Mouse (Mus musculus): ENCODE measurements at regions not wholly inside any gene's neighbourhood (a gene's known extent, or its start where the extent isn't known, plus 50 kb on each side); places are given as distances from the start of the nearest gene placed in this dataset.

- H3K4me3 ChIP-seq (ENCODE audit: insufficient read depth, low read depth, low read length): no peak overlapping the region
- H3K4me1 ChIP-seq (ENCODE audit: control insufficient read depth, insufficient read depth, low read length): no peaks in the 10 kb centered on the region
- TF ChIP-seq POLR2A (IDR thresholded peaks at IDR 0.05; ENCODE audit: low read depth, low read length): no peak
- no peak for TF ChIP-seq CTCF (conservative IDR thresholded peaks at IDR 0.05; ENCODE audit: insufficient read depth, insufficient read length, low read depth, low read length)
- no peak overlapping the region for H3K27ac ChIP-seq (ENCODE audit: insufficient read depth, low read depth, low read length)
- WGBS: 79% methylated on average over 8 of the region's 8 CpGs
- H3K27me3 ChIP-seq (replicated peaks; ENCODE audit: control insufficient read depth, insufficient read depth, low read length): no peaks in the 10 kb centered on the region
- no peak for DNase-seq
- no peaks in the 10 kb centered on the region for H3K36me3 ChIP-seq (ENCODE audit: control insufficient read depth, insufficient read depth, low read length)
These were observed 179.7 kb upstream of the Chrm3 start for GRCm38 (mm10) chr13:10540197-10540940.

GRCm38 (mm10) chr13:10538927-10539326 lies 178.3 kb upstream of the Chrm3 start:
- TF ChIP-seq POLR2A (IDR thresholded peaks at IDR 0.05; ENCODE audit: low read depth, low read length) (no peak), CTCF (conservative IDR thresholded peaks at IDR 0.05; ENCODE audit: insufficient read depth, insufficient read length, low read depth, low read length) (peak; percentile 46)
- DNase-seq: peak; percentile 14
- no peak overlapping the region for H3K27ac ChIP-seq (ENCODE audit: insufficient read depth, low read depth, low read length)
- no peaks in the 10 kb centered on the region for H3K36me3 ChIP-seq (ENCODE audit: control insufficient read depth, insufficient read depth, low read length)
- H3K27me3 ChIP-seq (replicated peaks; ENCODE audit: control insufficient read depth, insufficient read depth, low read length): no peaks in the 10 kb centered on the region
- 80% methylated on average over 4 of the region's 4 CpGs for WGBS
- H3K4me1 ChIP-seq (ENCODE audit: control insufficient read depth, insufficient read depth, low read length): no peaks in the 10 kb centered on the region
- no peak overlapping the region for H3K4me3 ChIP-seq (ENCODE audit: insufficient read depth, low read depth, low read length)

DNA sequence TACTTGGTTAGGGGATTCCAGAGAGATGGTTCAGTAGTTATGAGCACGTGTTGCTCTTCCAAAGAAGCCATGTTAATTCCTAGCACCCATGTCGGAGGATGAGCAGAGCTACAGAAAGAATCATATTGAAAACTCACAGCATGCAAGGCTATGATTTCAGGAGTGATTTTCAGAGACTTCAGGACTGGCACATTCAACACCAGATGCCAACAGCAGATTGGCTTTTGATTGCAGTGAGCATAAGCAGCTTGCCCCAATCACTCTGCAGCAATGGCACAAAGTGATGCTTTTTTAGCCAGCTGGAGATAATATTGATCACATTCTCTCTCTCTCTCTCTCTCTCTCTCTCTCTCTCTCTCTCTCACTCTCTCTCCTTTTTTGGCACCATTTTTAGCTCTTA lies 166.6 kb upstream of the Chrm3 start:
- Histone ChIP-seq H3K36me3 (ENCODE audit: control insufficient read depth, insufficient read depth, low read length) (no peaks in the 10 kb centered on the region), H3K27ac (ENCODE audit: insufficient read depth, low read depth, low read length) (no peak overlapping the region), H3K4me1 (ENCODE audit: control insufficient read depth, insufficient read depth, low read length) (no peaks in the 10 kb centered on the region), H3K4me3 (ENCODE audit: insufficient read depth, low read depth, low read length) (no peak overlapping the region), H3K27me3 (replicated peaks; ENCODE audit: control insufficient read depth, insufficient read depth, low read length) (no peaks in the 10 kb centered on the region)
- TF ChIP-seq POLR2A (IDR thresholded peaks at IDR 0.05; ENCODE audit: low read depth, low read length) (no peak), CTCF (conservative IDR thresholded peaks at IDR 0.05; ENCODE audit: insufficient read depth, insufficient read length, low read depth, low read length) (no peak)
- WGBS: 85% methylated on average over 2 of the region's 2 CpGs
- no peak for DNase-seq

DNA sequence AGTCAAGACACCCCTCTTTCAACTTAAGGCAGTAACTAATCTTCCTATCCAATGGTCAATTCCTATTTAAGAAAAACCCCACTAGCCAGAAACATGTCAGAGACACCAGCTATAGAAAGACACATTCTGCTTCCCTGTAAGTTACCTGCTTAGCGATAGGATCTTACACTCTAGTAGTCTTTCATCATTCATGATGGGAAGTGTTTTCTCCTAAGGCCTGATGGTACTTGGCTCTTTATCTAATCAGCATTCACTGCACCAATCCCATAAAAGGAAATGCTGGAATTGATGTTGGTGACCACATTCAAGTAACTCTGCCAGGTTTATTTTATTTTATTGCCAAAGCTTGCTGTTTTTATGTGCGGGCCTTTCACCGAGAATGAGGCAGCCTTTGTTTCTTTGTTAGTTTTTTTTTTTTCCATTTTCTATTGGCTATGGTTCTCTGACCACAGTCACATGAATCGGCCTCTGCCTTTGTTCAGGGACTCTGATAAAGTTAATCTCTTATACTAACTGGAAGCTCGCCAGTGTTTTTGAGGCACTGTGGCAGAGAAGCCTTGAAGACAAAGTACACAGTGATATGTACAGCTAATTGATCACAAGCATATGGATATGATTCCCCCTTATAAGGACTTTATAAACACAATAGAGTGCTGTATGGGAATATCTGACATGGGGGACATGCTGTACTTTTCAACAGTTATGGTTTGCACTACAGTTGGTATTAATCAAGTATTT lies 166.0 kb upstream of the Chrm3 start:
- Histone ChIP-seq H3K27me3 (replicated peaks; ENCODE audit: control insufficient read depth, insufficient read depth, low read length) (no peaks in the 10 kb centered on the region), H3K27ac (ENCODE audit: insufficient read depth, low read depth, low read length) (no peak overlapping the region), H3K36me3 (ENCODE audit: control insufficient read depth, insufficient read depth, low read length) (no peaks in the 10 kb centered on the region), H3K4me1 (ENCODE audit: control insufficient read depth, insufficient read depth, low read length) (no peaks in the 10 kb centered on the region), H3K4me3 (ENCODE audit: insufficient read depth, low read depth, low read length) (no peak overlapping the region)
- TF ChIP-seq CTCF (conservative IDR thresholded peaks at IDR 0.05; ENCODE audit: insufficient read depth, insufficient read length, low read depth, low read length): no peak
- TF ChIP-seq POLR2A (IDR thresholded peaks at IDR 0.05; ENCODE audit: low read depth, low read length): no peak
- WGBS: 66% methylated on average over 5 of the region's 5 CpGs
- no peak for DNase-seq

- H3K4me1 ChIP-seq (ENCODE audit: control insufficient read depth, insufficient read depth, low read length): no peaks in the 10 kb centered on the region
- 26% methylated on average over 7 of the region's 7 CpGs for WGBS
- no peak for TF ChIP-seq CTCF (conservative IDR thresholded peaks at IDR 0.05; ENCODE audit: insufficient read depth, insufficient read length, low read depth, low read length)
- no peak for TF ChIP-seq POLR2A (IDR thresholded peaks at IDR 0.05; ENCODE audit: low read depth, low read length)
These were observed 143.6 kb upstream of the Chrm3 start for GRCm38 (mm10) chr13:10504211-10504610.

GRCm38 (mm10) chr13:10455323-10455722 lies 94.7 kb upstream of the Chrm3 start:
- TF ChIP-seq POLR2A (IDR thresholded peaks at IDR 0.05; ENCODE audit: low read depth, low read length) (no peak), CTCF (conservative IDR thresholded peaks at IDR 0.05; ENCODE audit: insufficient read depth, insufficient read length, low read depth, low read length) (0 out of 2 replicates have a peak, but pooled peaks have one; percentile 7)
- no peaks in the 10 kb centered on the region for H3K4me1 ChIP-seq (ENCODE audit: control insufficient read depth, insufficient read depth, low read length)
- no peaks in the 10 kb centered on the region for H3K36me3 ChIP-seq (ENCODE audit: control insufficient read depth, insufficient read depth, low read length)
- H3K4me3 ChIP-seq (ENCODE audit: insufficient read depth, low read depth, low read length): no peak overlapping the region
- DNase-seq: no peak
- H3K27ac ChIP-seq (ENCODE audit: insufficient read depth, low read depth, low read length): no peak overlapping the region
- no peaks in the 10 kb centered on the region for H3K27me3 ChIP-seq (replicated peaks; ENCODE audit: control insufficient read depth, insufficient read depth, low read length)
- 93% methylated on average over 6 of the region's 6 CpGs for WGBS

More at GRCm38 (mm10) chr13:10504211-10504610, 143.6 kb upstream of the Chrm3 start:
- no peak for DNase-seq
- Histone ChIP-seq H3K4me3 (ENCODE audit: insufficient read depth, low read depth, low read length) (no peak overlapping the region), H3K27me3 (replicated peaks; ENCODE audit: control insufficient read depth, insufficient read depth, low read length) (no peaks in the 10 kb centered on the region), H3K36me3 (ENCODE audit: control insufficient read depth, insufficient read depth, low read length) (no peaks in the 10 kb centered on the region), H3K27ac (ENCODE audit: insufficient read depth, low read depth, low read length) (no peak overlapping the region)

DNA sequence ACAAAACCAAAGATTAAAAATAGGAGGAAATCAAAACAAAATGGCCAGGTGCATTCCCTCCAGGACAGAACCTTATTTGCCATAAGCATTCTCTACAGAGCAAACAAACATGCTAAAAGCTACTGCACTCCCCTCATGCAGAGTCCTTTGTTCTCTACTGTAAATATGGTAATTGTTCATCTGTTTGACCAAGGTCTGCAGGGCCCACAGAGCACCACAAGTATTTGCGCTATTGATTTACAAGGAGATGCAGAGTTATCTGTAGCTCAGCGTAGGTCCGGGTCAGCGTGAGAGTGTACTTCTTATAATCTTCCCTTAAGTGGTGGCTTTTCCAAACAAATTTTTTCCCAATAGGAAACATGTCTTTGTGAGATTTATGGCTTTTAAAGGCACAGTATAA lies 94.0 kb upstream of the Chrm3 start:
- TF ChIP-seq POLR2A (IDR thresholded peaks at IDR 0.05; ENCODE audit: low read depth, low read length): no peak
- TF ChIP-seq CTCF (conservative IDR thresholded peaks at IDR 0.05; ENCODE audit: insufficient read depth, insufficient read length, low read depth, low read length): no peak
- no peak for DNase-seq
- H3K36me3 ChIP-seq (ENCODE audit: control insufficient read depth, insufficient read depth, low read length): no peaks in the 10 kb centered on the region
- H3K27ac ChIP-seq (ENCODE audit: insufficient read depth, low read depth, low read length): no peak overlapping the region
- WGBS: 94% methylated on average over 4 of the region's 4 CpGs
- H3K4me3 ChIP-seq (ENCODE audit: insufficient read depth, low read depth, low read length): no peak overlapping the region
- H3K4me1 ChIP-seq (ENCODE audit: control insufficient read depth, insufficient read depth, low read length): no peaks in the 10 kb centered on the region
- H3K27me3 ChIP-seq (replicated peaks; ENCODE audit: control insufficient read depth, insufficient read depth, low read length): no peaks in the 10 kb centered on the region

All from kidney, adult 2 months (tissue).